Mouse (Mus musculus) thymus, postnatal 4 days (tissue): ENCODE measurements around the gene Noxa1.
A peak's percentile ranks its signal among the peaks of the same experiment; 100 is the strongest.

ENCODE experiments used
- DNase-seq: peaks from one replicate; pipeline ENCODE4 v3.0.0; 2021

Gene Noxa1

GRCm38 (mm10) chr2:25098005-25098615 is 3.2 kb upstream of the Noxa1 start:
- no peak for DNase-seq

GRCm38 (mm10) chr2:25094785-25095108 is 202 bp downstream of the Noxa1 start:
- no peak for DNase-seq

- DNase-seq, result no peak
Measured at GRCm38 (mm10) chr2:25088636-25089035, 6.3 kb downstream of the Noxa1 start.

GRCm38 (mm10) chr2:25087842-25088241 is 7.1 kb downstream of the Noxa1 start:
- no peak for DNase-seq

DNA sequence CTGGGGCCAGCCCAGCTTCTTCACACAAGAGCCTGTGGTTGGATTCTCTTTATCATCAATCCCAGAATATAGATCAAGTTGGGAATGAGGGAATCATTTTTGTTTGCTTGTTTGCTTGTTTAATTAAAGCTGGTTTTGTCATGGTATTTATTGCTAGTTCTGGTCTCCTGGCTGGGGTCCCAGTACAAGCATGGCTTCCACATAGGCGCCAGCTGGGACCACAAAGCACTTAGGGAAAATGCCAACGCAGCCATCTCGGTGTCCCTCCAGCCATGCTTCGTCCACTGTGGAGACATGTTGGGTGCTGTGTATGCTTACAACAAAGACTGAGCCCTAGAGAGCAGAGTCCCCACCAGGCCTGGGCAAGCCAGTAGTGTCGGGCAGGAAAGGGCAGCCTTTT is 9.4 kb downstream of the Noxa1 start:
- DNase-seq, result no peak

DNA sequence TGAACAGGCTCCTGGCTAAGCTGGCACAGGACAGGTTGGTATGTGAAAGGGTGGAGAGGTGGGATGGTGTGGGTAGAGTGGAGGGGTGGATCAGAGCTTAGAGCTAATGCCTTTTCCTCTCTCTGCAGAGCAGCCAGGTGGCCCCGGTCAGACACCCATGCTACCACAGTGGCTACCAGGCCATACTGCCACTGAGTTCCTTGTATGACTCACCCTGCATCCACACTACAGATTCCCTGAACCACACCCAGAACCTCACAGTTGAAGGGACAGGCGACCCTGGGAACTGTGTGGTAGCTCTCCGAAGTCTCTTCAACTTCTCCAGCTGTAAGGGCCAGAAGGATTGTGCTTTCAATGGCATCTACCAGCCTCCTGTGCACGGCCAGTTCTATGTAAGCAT is 11.3 kb downstream of the Noxa1 start:
- DNase-seq, result no peak

DNA sequence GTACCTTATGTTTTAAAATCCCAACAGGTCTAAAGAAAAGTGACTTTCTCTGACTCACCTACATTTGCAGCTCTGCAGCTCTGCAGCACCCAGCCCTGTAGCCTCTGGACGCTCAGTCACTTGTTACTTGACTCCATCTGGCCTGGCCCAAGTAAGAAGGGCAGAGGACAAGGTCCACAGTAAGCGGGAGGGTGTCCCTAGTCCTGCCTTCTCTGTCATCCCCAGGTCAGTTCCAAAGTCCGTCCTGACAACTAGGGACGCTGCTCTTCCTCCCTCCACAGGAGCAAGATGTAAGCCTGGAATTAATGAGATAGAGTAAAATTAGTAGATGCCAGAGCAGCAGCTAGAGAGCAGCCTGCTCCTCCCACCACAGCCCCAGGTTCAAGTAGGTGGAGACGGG is 14.9 kb downstream of the Noxa1 start, which contains the start of gene Entpd8:
TSS of gene Entpd8 (plus strand) at position 229 of the 400 bp plus-strand sequence.
- DNase-seq, result no peak

GRCm38 (mm10) chr2:25078967-25079366 is 16.0 kb downstream of the Noxa1 start:
- no peak for DNase-seq

GRCm38 (mm10) chr2:25075506-25075905 is 19.4 kb downstream of the Noxa1 start:
- DNase-seq, result no peak

GRCm38 (mm10) chr2:25072398-25072797 is 22.6 kb downstream of the Noxa1 start:
- no peak for DNase-seq

DNA sequence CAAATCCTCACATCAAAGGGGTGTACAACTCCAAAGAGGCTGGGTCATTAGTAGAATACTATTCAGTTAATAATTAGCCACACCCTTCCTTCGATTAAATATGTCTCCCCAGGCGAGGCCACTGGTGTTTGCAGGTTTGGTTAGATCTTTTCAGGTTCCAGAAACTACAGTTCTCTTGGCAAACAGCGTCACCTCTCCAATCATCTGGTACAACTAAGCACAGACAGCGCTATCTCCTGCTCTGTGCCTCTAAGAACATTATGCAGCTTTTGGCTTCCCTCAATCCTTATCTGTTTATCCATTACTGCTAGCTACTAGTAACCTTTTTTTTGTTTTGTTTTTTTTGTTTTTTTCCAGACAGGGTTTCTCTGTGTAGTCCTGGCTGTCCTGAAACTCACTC is 25.4 kb downstream of the Noxa1 start:
- no peak for DNase-seq

GRCm38 (mm10) chr2:25066552-25066951 is 28.4 kb downstream of the Noxa1 start:
- no peak for DNase-seq

DNA sequence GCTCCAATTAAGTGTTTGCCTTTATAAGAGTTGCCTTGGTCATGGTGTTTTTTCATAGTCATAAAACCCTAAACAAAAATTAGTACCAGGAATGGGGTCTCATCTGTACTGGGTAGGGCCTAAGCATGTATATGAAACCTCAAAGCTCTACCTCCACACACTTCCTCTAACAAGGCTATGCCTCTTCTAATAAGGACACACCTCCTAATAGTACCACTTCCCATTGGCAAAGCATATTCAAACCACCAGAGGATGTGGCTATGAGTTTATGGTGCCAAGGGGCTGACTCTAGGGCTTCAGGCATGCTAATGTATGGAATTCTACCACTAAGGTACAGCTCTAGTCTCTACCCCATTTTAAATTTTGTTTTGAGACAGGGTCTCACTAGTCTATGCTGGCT is 29.4 kb downstream of the Noxa1 start:
- no peak for DNase-seq

DNA sequence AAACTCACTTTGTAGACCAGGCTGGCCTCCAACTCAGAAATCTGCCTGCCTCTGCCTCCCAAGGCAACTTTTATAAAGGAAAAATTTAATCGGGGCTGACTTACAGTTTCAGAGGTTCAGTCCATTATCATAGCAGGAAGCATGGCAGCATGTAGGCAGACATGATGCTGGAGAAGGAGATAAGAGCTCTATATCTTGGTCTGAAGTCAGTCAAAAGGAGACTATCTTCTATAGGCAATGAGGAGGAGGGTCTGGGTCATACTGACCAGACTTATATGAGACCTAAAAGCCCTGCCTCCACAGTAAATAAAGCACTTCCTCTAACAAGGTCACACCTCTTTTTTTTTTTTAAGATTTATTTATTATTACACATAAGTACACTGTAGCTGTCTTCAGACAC is 30.7 kb downstream of the Noxa1 start:
- no peak for DNase-seq

DNA sequence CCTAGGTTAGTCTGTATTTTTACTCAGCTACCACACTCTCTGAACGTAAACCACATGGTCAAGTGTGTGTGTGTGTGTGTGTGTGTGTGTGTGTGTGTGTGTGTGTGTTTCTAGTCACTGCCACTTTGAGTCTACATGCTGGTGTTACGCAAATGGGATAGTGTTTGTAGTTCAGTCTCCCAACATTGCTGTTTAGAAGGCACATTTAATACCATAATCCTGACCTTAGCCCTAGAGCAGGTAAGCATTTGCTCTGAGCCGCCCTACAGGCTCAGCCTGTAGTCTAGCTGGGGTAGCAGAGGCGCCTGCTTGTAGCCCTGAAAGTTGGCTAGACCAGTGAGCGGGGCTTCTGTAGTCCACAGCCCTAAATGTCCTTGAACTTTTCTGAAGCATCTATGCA is 31.4 kb downstream of the Noxa1 start:
- no peak for DNase-seq

- no peak for DNase-seq
Measured at GRCm38 (mm10) chr2:25058926-25059325, 36.0 kb downstream of the Noxa1 start.

DNA sequence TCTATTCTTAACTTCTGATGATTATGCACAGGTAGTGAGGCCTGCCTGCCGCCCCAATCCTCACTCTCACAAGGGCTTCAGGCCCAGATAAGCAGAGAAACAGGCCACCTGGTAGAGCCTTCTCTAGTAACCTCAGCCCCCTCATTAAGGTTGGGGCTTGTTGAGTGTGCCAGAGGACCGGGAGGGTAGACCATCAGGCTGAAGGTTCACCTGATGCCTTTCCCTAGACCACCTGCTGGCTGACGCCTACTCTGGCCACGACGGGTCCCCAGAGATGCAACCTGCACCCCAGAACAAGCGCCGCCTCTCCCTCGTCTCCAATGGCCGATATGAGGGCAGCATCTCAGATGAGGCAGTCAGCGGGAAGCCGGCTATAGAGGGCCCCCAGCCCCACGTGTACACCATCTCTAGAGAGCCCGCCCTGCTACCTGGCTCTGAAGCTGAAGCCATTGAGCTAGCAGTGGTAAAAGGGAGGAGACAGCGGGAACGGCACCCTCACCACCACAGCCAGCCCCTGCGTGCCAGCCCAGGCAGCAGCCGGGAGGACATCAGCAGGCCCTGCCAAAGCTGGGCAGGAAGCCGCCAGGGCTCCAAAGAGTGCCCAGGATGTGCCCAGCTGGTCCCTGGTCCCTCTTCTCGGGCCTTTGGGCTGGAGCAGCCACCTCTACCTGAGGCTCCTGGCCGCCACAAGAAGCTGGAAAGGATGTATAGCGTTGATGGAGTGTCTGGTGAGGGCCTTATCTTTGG is 39.4 kb downstream of the Noxa1 start:
- no peak for DNase-seq

- DNase-seq, result peak; percentile 44
Measured at GRCm38 (mm10) chr2:25055068-25055405, 39.9 kb downstream of the Noxa1 start.

DNA sequence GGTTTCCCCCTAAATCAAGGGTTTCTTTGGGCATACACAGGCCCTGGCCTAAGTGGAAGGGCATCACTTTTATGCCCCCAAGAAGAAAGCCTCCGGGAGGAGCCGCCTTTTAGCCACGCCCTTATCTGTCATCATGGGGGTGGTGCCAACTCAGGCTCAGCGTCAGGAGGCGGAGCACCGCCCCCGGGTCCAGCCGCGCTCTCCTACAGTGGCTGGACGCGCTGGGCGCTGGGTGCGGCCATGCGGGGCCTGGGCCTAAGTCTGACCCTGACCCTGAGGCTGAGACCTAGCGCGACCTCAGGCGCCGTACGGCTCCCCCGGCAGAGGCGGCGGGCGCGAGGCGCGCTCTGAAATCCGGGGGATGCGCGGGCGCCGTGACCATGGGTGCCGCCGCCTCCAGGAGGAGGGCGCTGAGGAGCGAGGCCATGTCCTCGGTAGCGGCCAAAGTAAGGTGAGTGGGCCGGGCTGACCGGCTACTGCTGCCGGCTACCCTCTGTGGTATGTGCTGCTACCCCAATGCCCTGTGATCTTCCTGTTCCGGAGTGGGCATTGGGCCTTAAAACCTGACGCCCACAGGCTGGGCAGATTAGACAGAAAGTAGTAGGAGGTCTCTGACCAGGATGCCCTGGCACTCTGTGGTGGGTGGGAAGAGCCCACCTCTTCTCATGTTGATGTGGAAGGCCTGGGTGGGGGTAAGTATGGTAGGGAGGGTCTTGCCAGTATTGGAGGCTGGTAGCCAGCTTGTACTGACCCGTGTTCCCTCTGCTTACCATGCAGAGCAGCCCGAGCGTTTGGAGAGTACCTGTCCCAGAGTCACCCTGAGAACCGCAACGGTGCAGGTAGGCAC is 40.5 kb downstream of the Noxa1 start, which contains the start of gene Nsmf:
TSS of gene Nsmf (plus strand) at position 135 of the 847 bp plus-strand sequence.
- DNase-seq, result peak; percentile 84

- no peak for DNase-seq
Measured at GRCm38 (mm10) chr2:25053101-25053500, 41.8 kb downstream of the Noxa1 start.

- DNase-seq, result no peak
Measured at GRCm38 (mm10) chr2:25051450-25051849, 43.5 kb downstream of the Noxa1 start.

DNA sequence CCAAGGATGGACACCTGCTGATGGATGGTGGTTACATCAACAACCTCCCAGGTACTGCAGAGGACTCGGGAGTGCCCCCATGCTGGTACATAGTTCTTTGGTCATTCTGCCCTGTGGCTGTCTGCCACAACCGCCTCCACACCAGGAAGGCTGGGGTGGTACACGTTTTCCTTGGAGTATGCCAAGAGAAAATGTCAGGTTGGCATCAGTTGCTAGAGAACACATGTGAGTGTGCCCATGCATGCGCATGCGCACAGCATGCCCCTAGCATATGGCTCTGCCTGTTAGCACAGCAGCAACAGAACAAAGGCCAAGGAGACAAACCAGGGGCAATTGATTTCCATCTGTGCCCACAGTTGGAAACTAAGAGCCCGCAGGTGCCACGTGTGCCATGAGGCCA is 44.0 kb downstream of the Noxa1 start:
- DNase-seq, result no peak

GRCm38 (mm10) chr2:25040089-25040488 is 54.9 kb downstream of the Noxa1 start:
- DNase-seq, result no peak
